Mouse (Mus musculus) cerebellum, adult 9-11 months (tissue): Measurements from ENCODE around the gene St8sia1.
A peak's percentile ranks its signal among the peaks of the same experiment; 100 is the strongest.

Experiments
- DNase-seq: peaks from one replicate; pipeline ENCODE4 v3.0.0; 2022

Gene St8sia1

DNA sequence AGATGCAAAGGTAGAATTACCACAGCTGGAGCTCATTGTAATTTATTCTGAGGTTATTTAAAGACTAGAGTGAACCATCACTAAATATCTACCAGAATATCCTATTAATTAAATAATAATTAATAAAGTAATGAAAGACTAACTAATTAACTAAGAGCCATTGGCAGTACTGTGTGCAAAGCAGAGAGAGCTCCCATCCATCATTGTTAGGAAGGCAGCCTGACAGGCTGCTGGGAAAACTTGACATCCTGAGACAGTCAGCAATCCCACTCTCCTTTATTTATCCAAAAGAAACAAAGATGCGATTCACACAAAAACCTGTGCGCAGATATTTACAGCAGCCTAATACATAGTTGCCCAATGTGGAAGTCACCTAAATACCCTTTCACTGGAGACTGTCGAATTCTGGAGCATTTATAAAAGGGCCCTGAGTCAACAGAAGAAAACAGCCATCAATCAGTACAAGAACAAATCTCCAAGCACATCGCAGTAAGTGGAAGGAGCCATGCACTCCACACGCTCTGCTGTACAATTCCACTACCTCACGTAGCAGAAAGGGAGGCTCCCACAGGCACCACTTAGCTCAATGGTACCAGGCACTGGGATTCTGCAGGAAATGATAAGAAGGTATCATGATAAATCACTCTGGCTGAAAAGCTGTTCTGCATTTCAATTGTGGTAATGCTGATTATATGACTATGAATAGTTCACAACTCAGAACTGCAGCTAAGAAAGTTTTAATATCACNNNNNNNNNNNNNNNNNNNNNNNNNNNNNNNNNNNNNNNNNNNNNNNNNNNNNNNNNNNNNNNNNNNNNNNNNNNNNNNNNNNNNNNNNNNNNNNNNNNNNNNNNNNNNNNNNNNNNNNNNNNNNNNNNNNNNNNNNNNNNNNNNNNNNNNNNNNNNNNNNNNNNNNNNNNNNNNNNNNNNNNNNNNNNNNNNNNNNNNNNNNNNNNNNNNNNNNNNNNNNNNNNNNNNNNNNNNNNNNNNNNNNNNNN is 15.7 kb upstream of the St8sia1 start:
- no peak for DNase-seq

DNA sequence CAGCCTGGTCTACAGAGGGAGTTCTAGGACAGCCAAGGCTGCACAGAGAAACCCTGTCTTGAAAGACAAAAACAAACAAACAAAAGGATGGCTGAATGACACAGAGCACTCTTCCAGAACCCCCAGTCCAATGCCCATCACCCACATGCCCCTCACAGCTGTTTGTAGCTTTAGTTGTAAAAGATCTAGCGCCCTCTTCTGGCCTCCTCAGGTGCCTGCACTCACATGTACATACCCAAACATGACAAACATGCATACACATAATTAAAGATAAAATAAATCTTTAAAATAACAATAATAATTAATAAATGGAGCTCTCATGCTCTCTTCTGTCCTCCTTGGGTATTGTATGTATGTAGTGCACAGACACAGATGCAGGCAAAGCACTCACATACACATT is 13.0 kb upstream of the St8sia1 start:
- no peak for DNase-seq

DNA sequence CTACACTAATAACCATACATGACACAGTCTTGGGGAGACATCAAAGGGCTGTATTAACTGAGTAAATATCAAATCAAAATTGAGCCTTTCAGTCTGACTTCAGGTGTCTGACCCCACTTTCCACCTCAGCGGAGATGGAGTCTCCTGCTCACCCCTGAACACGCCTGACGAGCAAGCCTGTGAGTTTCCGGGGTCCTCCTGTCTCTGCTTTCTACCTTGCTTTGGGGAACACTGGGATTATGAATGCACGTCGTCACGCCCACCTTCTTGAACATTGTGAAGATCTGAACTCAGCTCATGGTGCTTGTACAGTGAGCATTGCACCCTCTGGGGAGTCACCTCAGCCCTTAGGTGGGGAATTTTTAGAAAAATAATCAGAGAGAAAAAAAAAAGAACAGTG is 9.0 kb upstream of the St8sia1 start:
- DNase-seq, result no peak

DNA sequence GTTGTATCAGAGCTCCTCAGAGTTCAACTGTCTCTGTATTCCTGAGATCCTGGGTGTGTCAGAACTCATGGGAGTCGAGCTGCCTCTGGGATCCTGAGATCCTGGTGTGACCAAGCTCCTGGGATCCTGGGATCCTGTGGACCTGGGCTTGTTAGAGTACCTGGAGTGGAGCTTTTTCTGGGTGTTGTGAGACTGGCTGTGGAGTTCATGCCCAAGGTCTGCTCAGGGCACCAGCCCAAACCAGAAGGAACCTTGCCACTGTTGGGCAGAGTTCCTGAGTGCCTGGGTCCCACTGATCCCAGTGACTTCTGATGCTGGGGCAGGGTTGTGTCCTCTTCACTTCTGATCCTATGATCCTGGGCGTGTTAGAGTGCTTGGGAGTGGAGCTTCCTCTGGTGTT is 8.0 kb upstream of the St8sia1 start:
- no peak for DNase-seq

DNA sequence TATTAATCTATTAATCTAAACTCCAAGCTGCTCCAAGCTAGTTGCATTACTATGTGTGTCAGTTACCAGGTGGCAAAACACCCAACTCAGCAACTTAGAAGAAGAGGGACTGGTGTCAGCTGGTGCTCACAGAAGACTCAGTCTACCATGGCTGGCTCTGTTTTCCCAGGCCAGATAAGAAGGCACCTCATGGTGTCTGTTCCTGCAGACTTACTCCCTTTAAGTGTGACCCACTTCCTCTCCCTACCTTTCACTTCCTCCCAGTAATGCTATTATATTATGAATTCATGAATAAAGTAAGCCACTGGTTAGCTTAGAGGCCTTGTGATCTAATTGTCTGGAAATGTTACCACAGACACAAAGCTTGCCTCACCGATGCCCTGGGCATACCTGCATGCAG is 3.2 kb upstream of the St8sia1 start:
- DNase-seq, result no peak

DNA sequence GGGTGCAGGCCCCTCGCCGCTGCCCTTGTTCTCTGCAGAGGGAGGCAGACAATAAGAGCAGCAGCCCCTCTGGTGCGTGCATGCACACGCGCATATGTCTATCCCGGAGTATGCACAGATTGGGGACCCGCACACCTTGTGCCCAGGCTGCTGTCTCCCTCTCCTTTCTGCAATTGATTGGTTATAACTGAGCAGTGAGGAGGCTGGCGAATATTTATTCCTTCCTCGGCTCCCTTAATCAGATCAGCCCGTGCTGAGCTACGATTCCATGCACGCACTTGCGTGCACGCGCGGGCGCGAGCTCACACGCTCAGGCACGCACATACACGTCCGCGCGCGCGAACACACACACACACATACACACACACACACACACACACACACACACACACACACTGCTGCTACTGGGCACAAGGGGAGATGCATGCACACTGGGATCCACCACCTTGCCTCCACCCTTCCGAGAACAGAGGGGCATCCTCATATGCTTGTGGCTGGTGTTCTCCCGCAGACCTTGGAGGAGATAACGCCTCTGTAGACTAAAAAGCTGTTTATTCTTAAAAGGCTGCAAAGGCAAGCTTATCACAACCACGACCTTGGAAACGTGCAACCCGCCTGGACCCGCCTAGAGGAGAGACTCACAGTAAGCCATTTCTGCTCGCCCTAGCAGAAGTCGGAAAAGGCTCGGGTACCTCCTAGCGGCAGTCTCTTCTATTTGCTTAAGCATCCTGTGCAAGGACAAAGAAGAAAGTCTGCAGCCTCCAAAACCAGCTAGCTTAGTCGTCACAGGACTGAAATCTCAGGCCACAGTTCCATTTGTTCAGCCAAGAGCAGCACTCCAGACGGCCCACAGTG is 506 bp upstream of the St8sia1 start:
- peak; percentile 91 for DNase-seq

DNA sequence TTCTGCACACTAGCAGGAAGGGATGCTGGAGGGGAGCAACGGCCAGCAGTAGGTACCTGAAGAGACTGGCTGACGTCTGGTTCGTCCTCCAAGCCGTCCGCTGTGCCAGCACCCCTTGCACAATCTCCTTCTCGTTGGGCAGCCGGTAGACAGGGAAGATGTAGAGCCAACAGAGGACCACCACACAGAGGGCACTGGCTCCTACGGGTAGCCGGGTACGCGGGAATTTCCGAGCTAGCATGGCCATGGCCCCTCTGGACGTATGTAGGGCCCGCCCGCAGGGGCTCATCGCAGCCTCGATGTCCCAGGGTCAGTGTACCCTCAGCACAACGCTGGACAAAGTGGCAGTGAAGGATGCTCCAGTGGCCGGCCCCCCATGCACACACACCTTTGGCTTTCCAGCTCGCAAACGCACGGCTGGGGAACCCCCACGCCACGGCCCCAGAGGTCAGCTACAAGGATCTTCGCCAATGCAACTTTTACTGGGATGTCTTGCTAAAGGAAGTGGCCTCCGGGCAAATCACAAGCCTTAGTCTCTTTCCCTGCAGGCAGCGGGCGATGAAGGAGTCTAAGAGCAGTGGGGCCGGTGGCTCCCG is 674 bp downstream of the St8sia1 start:
- peak; percentile 66 for DNase-seq

DNA sequence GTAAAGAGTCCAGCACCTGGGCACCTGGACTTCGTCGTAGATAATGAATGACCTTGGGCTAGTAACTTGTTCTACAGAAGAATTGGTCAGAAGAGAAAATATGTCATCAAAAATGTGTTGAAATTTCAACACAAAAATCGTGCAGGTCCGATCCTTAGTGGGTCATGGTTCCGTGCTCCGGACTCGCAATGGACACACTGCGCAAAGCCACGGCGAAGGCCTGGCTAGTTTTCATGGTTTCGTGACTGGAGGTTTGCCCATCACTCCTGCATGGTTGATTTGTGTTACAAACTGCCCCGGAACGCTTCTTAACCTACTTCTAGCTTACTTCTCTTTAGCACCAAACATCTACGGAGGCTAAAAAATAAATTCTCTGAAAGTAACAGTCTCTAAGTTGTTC is 1.4 kb downstream of the St8sia1 start:
- peak; percentile 50 for DNase-seq

DNA sequence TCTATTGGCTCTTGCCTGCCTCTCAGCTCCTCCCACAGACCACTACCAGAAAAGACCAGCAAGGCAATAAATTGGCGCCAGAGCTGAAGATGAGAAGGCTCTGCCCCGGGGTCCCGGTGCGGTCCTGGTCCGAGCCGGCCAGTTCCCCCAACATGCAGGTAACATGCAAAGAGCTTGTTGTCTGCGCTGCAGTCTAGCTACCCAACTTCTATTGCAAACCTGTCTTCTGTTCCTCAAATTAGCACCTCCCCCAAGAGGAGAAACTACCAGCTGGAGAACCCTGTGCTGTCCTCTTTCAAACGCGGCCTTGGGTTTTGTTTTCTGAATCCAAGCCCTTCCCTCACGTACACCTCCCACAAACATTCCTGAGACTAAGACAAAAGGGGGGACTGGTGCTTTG is 1.8 kb downstream of the St8sia1 start:
- DNase-seq, result no peak

DNA sequence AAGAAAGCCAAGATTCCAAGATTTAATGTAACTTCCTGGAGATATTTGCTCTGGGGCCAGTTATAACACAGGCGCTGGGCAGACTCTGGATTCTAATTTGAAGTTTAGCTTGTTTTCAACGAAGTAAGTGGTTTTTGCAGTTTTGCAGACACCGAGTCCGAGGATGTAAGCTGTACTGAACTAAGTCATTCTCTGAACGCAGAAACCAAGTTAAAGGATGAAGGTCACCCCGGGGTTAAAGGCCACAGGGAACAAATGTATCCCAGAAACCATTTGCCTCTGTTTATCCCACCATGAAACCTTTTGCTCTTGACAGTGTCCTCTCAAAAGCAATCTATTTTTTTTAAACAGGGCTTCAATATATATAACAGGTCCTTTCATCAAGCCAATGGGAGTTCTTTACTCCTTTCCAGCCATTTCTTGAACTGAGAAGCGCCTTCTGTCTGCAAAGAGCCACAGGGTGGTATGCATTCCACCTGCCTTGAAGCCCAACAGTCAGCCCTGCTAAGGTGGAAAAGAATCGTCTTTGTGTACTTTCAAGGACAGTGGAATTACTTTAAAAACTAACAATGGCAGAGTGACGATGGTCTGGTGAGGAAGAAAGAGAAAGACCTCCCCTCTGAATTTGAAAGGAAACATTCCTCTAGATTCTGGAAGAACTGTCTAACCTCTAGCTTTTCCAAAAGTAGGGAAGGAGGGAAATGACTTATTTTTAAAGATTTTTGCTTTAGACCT is 2.4 kb downstream of the St8sia1 start:
- no peak for DNase-seq

DNA sequence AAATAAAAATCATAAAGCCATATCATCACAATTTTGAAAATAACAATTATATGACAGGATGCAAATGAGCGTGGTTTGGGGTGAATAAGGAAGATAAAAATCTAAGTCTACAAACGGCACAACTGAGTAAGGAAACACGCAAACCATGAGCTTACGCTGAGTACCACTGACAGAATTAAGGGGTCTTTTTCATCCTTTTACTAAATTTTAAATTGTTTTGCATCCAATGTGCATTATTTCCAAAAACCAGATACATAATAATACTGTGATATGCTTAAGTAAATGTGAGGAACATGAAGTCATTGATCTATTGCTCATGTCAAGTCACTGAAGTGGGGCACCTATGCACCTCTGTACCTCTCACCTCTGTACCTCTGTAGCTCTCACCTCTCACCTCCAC is 7.7 kb downstream of the St8sia1 start:
- DNase-seq, result no peak

DNA sequence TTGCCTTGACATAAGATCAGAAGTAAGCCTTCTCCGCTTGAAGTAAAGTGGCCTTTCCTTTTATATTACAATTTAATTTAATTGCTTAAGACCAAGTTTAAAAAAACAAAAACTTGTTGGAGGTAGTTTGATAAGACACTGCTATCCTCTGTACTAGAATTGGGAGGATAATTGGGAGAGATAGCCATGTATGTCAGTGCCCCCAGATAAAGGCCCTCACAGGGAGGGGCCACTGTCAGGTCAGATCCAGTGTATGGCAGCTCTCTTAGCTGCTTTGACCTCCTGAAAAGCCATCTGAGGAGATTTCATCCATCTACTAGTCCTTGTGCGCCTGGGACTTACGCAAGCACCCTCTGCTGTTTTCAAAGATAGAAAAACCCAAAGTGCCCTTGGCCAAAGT is 9.0 kb downstream of the St8sia1 start:
- no peak for DNase-seq

DNA sequence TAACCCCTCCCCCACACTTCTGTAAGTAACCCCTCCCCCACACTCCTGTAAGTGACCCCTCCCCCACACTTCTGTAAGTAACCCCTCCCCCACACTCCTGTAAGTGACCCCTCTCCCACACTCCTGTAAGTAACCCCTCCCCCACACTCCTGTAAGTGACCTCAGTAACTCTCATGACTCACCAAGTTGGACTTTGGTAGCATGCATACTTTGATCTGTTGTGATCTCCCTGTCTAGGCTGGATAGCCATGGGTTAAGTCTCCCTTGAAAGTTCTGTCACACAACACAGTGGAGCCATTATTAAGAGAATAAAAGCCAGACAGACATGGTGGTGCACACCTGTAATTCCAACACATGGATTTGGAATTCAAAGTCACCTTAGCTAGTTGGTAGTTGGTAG is 11.1 kb downstream of the St8sia1 start:
- DNase-seq, result no peak

DNA sequence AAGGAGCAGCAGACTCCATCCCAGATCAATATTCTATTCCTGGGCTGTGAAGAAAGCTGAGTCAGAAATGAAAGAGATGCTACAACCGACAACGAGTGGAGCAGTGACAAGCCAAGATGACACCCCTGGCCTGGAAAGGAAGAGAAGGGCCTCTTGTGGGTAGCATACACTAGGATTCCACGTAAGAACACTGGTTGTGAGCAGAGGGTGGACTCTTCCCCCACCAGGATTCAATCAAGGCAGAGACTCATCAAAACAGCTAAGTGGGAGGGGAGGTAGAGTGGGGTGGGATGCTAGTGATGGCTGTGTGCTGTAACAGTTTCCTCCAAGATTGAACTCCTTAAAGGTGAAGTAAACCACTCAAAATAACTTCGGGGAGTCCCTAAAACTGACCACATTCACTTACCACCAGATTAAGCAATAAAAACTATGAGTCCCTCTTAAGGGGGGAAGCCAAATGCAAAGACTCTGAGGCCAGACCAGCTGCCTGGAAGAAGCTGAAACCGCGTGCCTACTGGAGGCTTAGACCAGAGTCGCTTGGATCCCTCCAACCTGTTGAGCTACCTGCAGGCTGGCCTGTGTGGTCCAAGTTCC is 11.8 kb downstream of the St8sia1 start:
- DNase-seq, result no peak

DNA sequence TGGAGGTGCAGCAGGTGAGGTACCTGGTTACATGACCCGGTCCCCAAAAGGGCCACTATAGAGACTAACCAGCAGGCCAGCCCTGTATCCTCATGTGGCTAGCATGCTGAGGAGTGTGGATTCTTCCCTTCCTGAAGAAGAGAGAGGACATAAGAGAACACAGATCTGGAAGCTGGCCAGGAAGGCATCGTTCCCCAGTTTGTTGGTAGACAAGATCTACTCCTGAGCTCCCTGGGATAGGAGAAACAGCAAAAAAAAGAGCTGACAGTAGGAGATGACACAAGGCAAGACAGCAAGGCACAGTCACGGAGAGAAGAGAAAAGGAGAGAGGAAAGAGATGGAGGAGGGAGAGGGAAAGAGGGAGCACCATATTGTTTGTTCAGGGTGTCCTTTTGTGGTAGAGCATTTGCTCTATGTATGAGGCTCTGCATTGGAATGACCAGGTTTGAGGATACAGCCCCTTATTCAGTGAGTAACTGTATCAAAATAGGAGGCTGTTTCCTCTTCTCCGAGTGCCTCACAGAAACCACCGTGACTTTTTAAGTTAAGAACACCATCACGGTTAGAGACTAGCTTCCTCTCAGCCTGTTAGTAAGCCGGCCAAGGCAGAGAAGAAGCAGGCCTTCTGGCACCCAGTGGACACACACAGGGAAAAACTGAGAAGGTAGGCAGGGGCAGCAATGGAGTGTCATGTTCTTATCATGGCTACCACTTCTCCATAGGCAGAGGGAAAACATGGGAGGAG is 12.5 kb downstream of the St8sia1 start:
- DNase-seq, result no peak

DNA sequence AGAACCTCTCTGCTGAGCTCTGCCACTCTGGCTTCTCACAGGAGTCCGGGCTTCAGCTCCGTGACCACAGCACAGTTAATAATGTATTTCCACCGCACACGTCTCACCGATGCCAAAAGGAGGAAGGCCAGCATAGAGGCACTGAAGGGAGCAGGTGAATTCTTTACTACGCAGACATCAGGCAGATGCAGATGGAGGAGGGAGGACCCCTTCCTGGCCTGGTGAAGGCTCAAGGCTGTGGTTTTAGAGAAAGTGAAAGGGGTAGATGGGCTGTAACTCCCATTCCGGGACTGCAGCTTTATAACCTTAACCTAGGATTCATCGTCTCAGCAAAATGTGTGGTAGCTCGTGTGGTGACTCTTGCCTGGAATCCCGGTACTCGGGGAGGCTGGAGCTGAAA is 13.9 kb downstream of the St8sia1 start:
- DNase-seq, result no peak

DNA sequence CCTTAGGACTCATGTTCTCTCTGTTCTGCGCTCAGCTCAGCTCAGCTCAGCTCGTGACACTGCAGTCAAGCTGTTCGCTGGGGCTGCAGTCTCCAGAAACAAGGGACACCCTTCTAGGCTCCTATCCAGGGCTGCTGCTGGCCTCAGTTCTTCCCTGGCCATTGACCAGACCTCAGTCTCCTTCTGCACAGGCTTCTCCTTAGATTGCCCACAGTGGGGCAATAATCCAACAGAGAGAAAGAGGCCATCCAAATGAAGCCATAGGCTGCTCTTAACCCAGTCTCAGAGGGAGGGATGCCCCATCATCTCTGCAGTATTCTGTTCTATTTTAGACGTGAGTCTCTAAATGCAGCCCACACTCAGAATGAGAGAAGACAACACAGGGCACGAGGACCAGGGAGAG is 15.3 kb downstream of the St8sia1 start:
- DNase-seq, result peak; percentile 89

DNA sequence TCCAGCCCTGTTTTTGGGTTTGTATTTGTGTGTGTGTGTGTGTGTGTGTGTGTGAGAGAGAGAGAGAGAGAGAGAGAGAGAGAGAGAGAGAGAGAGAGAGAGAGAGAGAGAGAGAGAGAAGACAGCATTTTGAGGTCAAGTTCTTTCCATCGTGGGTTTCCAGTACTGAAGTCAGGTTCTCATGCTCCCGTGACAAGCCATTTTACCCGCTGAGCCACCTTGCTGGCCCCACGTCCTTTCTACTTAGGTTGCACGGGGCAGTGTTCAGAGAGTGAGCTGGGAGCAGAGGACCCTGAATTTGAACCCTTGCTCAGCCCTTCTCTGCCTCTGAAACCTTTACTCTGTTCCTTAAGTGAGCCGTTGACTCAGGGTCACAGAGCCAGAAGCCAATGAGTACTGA is 17.2 kb downstream of the St8sia1 start:
- no peak for DNase-seq

DNA sequence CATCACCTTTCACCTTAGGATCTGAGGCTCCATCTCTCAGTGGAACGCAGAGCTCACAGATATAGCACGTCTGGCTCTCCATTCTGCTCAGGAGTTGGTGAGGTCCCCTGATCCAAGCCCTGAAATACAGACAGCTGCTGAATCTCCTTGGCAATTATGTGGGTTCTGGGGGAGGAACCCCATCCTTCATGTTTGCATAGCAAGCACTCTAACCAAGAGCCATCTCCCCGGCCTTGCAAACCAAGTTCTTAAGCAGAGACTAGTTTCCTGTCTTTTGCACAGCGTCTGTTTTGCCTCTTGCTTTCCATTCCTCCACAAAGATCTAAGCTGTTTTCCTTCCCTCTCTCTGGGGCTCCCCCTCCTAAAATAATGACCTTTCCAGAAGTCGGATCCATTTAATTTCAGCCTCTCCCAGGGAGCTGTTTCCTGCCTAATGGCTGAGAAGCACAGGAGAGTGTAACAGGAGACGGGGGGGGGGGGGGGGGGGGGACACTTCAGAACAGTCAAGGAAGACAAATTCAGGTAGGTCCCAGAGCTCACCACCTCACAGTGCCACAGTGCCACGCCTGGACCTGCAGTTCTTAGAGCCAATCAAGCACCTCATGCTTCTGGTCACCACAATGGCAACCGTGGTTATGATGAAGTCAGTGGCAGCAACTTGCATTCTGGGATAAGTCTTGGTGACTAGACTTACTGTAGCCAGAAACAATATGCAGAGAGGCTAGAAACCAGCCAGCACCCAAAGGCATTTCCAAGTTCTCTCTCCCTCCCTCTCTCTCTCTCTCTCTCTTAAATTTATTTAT is 18.0 kb downstream of the St8sia1 start:
- peak; percentile 7 for DNase-seq

DNA sequence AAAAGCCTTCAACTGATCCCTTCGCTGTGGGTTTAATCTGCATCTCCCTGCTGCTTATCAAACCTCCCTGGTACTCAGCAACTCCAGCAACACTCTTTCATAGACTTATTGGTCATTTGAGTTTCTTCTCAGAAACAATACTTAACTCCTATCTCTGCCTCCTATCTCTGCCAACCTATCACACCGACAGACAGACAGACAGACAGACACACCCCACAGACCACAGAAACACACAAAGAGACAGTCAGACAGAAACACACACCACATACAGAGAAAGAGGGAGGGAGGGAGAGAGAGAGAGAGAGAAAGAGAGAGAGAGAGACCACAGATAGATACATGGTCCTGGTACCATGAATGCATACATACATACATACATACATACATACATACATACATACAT is 18.8 kb downstream of the St8sia1 start:
- no peak for DNase-seq

DNA sequence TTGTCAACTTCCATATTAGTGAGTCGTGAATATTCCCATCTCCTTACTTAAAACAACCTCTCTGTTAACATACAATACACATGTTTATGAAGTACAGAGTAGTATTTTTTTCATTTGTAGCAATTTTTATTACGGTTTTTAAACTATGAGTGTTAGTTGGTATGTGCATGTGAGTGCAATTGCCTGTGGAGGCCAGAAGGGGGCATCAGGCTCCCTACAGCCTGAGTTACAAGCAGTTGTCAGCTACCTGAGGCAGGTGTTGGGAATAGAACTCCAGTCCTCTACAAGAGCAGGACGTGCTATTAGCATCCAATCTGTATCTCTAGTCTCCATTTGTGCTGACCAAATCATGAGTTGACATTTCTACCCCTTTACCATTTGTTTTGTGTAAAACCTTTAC is 19.8 kb downstream of the St8sia1 start:
- no peak for DNase-seq
